Mouse (Mus musculus) lung, adult 2 months (tissue): Measurements from ENCODE around the gene Flot2.

Source experiments
- CTCF ChIP-seq: fragments of 200-500 bp; IDR thresholded peaks from 2 replicates; pipeline ENCODE4 v1.5.1; 2011; ENCODE audit warnings: mild to moderate bottlenecking, low read length, control low read depth; ENCODE audit not compliant: insufficient read depth
- POLR2A ChIP-seq: fragments of 200-500 bp; IDR thresholded peaks from 2 replicates; pipeline ENCODE4 v1.6.1; 2011; ENCODE audit warnings: low read depth, mild to moderate bottlenecking, control low read depth, low read length, borderline replicate concordance; ENCODE audit errors: extremely low read depth

DNA sequence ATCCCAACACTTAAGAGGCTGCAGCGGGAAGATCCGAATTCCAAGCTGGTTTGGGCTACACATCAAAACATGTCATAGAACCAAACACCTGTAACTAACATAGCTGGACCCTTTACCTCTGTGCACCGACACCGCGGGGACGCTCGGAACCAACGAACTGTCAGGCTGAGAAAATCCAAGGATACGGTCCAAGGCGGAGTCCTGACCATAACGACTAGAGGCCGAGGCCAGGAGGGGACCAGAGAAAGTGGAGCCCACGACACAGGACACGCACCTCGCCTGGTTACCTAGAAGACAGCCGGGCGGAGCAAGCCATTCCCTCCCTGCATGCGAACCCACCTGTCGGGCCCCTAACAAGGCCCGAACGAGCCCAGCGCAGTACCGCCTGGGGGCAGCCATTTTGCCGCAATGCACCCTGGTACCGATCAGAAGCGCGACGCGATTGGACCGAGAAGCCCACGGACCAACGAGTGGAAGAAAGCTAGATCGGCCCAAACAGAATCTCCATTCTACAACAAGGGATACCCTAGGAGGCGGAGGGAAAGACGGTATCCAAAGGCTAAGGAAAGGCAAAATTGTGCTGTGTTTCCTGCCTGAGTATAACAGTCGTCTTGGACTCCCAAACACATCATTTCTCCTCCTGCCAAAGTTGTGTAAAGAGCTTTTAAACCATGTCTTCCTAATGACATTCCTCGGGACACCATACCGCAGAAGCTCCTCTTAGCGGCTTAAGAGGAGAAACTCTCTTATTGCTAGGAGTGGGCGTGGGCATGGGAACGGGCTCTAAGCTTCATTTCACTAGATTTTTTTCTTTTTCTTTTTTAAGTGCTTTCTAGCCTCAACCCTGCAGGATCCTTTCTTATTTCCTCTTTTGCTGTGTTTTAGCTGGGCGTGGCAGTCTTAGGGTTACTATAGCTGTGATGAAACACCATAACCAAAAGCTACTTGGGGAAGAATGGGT, 42.5 kb downstream of the Flot2 start, which contains the start of gene Eral1:
- no peak for TF ChIP-seq CTCF
- TF ChIP-seq POLR2A = peak; percentile 92
